Mouse (Mus musculus): ENCODE data around the gene Adipoq. TPM values are rescaled to one million over a fixed set of nuclear protein-coding genes. Genes with fewer than 3 reads are reported as not detected.
"Not testable (repeated sequence)": the region's sequence is repeated elsewhere in the genome, so short reads cannot be mapped to it uniquely, and the experiment has no call there.

The Adipoq gene
- total and polyA plus RNA-seq, 2 experiments: 1.2 TPM; not detected in 1

DNA sequence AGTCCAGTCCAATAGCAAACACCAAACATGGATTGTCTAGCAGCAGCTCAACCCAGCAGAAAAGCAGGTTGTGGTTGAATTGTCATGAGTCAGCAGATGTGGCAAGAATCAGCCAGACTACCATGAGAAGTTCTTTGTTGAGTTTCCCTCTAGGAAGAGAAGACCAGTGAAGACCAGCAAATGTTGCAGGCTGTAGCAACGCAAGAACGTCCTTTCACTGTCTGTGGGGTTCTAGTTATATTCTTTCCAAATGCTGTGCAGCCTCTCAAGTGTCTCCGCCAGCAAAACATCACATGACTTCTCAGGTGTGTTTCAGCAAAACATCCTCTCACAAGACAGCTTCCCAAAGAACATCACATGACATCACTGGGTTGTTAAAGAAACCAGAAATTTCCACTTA is 24.5 kb downstream of the Adipoq start:
- Histone ChIP-seq H3K4me3 (ENCODE audit: insufficient read depth, low read depth, low read length) (no peak overlapping the region), H3K9ac (ENCODE audit: low read depth, low read length) (no peak overlapping the region), H3K27me3 (ENCODE audit: control insufficient read depth, insufficient read depth, low read length) (no peaks in the 10 kb centered on the region), H3K27ac (replicated peaks; ENCODE audit: insufficient read depth, low read depth, low read length) (no peak overlapping the region), H3K4me1 (ENCODE audit: control insufficient read depth, insufficient read depth, low read length) (peaks cover 5% of the 10 kb centered on the region; the same call in 1 of the 2 replicates), H3K79me2 (ENCODE audit: control insufficient read depth, insufficient read depth, low read length) (no peaks in the 10 kb centered on the region), H3K36me3 (ENCODE audit: control insufficient read depth, insufficient read depth, low read length) (no peaks in the 10 kb centered on the region)
- TF ChIP-seq POLR2A (IDR thresholded peaks at IDR 0.05; ENCODE audit: extremely low read depth, insufficient read depth, low read length) (no peak), CTCF (IDR thresholded peaks at IDR 0.05; ENCODE audit: low read depth, low read length) (no peak)
- 100% methylated on average over 3 of the region's 3 CpGs for WGBS
- no peak for DNase-seq (ENCODE audit: extremely low read depth, low read depth, low spot score)

DNA sequence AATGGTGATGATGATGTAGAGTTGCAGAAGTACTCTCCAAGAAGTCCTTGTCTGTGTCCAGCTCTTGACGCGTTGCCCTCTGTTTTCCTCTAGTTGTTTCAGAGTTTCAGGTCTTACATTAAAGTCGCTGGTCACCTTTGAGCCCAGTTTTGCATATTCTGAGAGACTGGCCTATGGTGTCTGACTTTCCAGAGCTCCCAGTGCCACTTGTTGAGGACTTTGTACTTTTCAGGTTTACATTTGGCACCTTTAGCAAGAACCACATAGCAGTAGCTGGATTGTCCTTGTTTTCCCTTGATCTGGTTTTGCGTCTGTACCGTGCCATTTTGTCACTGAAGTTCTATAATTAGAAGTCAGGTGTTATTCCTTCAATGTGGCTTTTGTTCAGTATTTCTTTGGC is 27.6 kb downstream of the Adipoq start:
- WGBS: 30% methylated on average over 5 of the region's 5 CpGs
- DNase-seq (ENCODE audit: extremely low read depth, low read depth, low spot score): peak; percentile 92
- TF ChIP-seq POLR2A (IDR thresholded peaks at IDR 0.05; ENCODE audit: extremely low read depth, insufficient read depth, low read length): no peak
- no peak for TF ChIP-seq CTCF (IDR thresholded peaks at IDR 0.05; ENCODE audit: low read depth, low read length)
- Histone ChIP-seq H3K79me2 (ENCODE audit: control insufficient read depth, insufficient read depth, low read length) (no peaks in the 10 kb centered on the region), H3K4me3 (ENCODE audit: insufficient read depth, low read depth, low read length) (no peak overlapping the region), H3K36me3 (ENCODE audit: control insufficient read depth, insufficient read depth, low read length) (no peaks in the 10 kb centered on the region), H3K4me1 (ENCODE audit: control insufficient read depth, insufficient read depth, low read length) (peaks cover 5% of the 10 kb centered on the region; the same call in 1 of the 2 replicates), H3K9ac (ENCODE audit: low read depth, low read length) (no peak overlapping the region), H3K27ac (replicated peaks; ENCODE audit: insufficient read depth, low read depth, low read length) (no peak overlapping the region), H3K27me3 (ENCODE audit: control insufficient read depth, insufficient read depth, low read length) (no peaks in the 10 kb centered on the region)

- Histone ChIP-seq H3K9ac (ENCODE audit: low read depth, low read length) (no peak overlapping the region), H3K27ac (replicated peaks; ENCODE audit: insufficient read depth, low read depth, low read length) (no peak overlapping the region), H3K4me1 (ENCODE audit: control insufficient read depth, insufficient read depth, low read length) (peaks cover 5% of the 10 kb centered on the region; the same call in 1 of the 2 replicates), H3K36me3 (ENCODE audit: control insufficient read depth, insufficient read depth, low read length) (no peaks in the 10 kb centered on the region), H3K27me3 (ENCODE audit: control insufficient read depth, insufficient read depth, low read length) (no peaks in the 10 kb centered on the region), H3K4me3 (ENCODE audit: insufficient read depth, low read depth, low read length) (no peak overlapping the region), H3K79me2 (ENCODE audit: control insufficient read depth, insufficient read depth, low read length) (no peaks in the 10 kb centered on the region)
- 83% methylated on average over 5 of the region's 5 CpGs for WGBS
- no peak for DNase-seq (ENCODE audit: extremely low read depth, low read depth, low spot score)
- no peak for TF ChIP-seq POLR2A (IDR thresholded peaks at IDR 0.05; ENCODE audit: extremely low read depth, insufficient read depth, low read length)
- TF ChIP-seq CTCF (IDR thresholded peaks at IDR 0.05; ENCODE audit: low read depth, low read length): no peak
Observed at GRCm38 (mm10) chr16:23174855-23175254, 28.5 kb downstream of the Adipoq start.

GRCm38 (mm10) chr16:23175956-23176355 is 29.6 kb downstream of the Adipoq start:
- no peak overlapping the region for H3K4me3 ChIP-seq (ENCODE audit: insufficient read depth, low read depth, low read length)
- H3K27ac ChIP-seq (replicated peaks; ENCODE audit: insufficient read depth, low read depth, low read length): no peak overlapping the region
- H3K79me2 ChIP-seq (ENCODE audit: control insufficient read depth, insufficient read depth, low read length): no peaks in the 10 kb centered on the region
- H3K9ac ChIP-seq (ENCODE audit: low read depth, low read length): no peak overlapping the region
- H3K4me1 ChIP-seq (ENCODE audit: control insufficient read depth, insufficient read depth, low read length): peaks cover 5% of the 10 kb centered on the region; the same call in 1 of the 2 replicates
- 69% methylated on average over 3 of the region's 3 CpGs for WGBS
- no peaks in the 10 kb centered on the region for H3K36me3 ChIP-seq (ENCODE audit: control insufficient read depth, insufficient read depth, low read length)
- no peak for DNase-seq (ENCODE audit: extremely low read depth, low read depth, low spot score)
- no peaks in the 10 kb centered on the region for H3K27me3 ChIP-seq (ENCODE audit: control insufficient read depth, insufficient read depth, low read length)
- TF ChIP-seq POLR2A (IDR thresholded peaks at IDR 0.05; ENCODE audit: extremely low read depth, insufficient read depth, low read length): no peak
- TF ChIP-seq CTCF (IDR thresholded peaks at IDR 0.05; ENCODE audit: low read depth, low read length): no peak

DNA sequence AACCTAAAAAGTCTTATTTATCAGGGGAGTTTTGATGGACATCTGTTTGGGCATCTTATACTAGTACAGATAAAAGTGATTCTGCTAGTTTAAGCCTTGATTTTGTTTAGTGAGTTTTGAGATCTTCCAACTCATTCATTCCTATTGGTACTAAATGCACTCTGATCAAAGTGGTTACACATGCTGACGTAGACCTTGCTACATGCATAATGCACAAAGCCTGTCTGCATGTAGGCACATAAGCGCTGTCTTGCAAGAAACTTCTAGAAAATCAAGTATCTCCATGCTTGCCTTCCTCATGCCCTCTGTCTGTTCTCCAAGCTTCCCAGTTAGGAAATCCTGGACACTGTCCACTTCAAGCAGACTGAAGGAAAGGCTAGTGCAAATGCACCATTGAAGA is 31.5 kb downstream of the Adipoq start:
- Histone ChIP-seq H3K27me3 (ENCODE audit: control insufficient read depth, insufficient read depth, low read length) (no peaks in the 10 kb centered on the region), H3K36me3 (ENCODE audit: control insufficient read depth, insufficient read depth, low read length) (no peaks in the 10 kb centered on the region), H3K79me2 (ENCODE audit: control insufficient read depth, insufficient read depth, low read length) (no peaks in the 10 kb centered on the region), H3K9ac (ENCODE audit: low read depth, low read length) (no peak overlapping the region), H3K4me3 (ENCODE audit: insufficient read depth, low read depth, low read length) (no peak overlapping the region), H3K27ac (replicated peaks; ENCODE audit: insufficient read depth, low read depth, low read length) (no peak overlapping the region), H3K4me1 (ENCODE audit: control insufficient read depth, insufficient read depth, low read length) (peaks cover 5% of the 10 kb centered on the region; the same call in 1 of the 2 replicates)
- TF ChIP-seq CTCF (IDR thresholded peaks at IDR 0.05; ENCODE audit: low read depth, low read length) (no peak), POLR2A (IDR thresholded peaks at IDR 0.05; ENCODE audit: extremely low read depth, insufficient read depth, low read length) (no peak)
- DNase-seq (ENCODE audit: extremely low read depth, low read depth, low spot score): no peak
- WGBS: 98% methylated on average over 2 of the region's 2 CpGs

DNA sequence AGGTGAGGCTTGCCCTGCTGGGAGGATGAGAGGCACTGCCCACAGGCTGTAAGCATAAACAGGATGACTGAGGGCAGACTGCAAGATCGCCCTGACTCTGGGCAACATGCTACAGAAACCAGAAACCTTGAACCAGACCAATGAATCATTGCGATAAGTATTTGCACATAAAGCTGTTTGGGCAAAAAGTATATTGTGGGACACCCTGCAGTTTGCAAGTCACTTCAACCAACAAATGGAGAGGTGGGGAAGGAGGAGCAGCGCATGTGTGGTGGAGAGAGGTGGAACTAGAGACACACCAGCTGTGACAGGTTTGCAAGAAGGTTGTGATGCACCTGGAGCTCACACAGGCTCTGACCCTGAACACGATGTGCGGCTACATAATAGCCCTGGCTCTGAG is 32.5 kb downstream of the Adipoq start:
- peaks cover 3% of the 10 kb centered on the region; the same call in 1 of the 2 replicates for H3K4me1 ChIP-seq (ENCODE audit: control insufficient read depth, insufficient read depth, low read length)
- H3K36me3 ChIP-seq (ENCODE audit: control insufficient read depth, insufficient read depth, low read length): no peaks in the 10 kb centered on the region
- H3K4me3 ChIP-seq (ENCODE audit: insufficient read depth, low read depth, low read length): no peak overlapping the region
- no peak overlapping the region for H3K27ac ChIP-seq (replicated peaks; ENCODE audit: insufficient read depth, low read depth, low read length)
- H3K27me3 ChIP-seq (ENCODE audit: control insufficient read depth, insufficient read depth, low read length): no peaks in the 10 kb centered on the region
- H3K79me2 ChIP-seq (ENCODE audit: control insufficient read depth, insufficient read depth, low read length): no peaks in the 10 kb centered on the region
- H3K9ac ChIP-seq (ENCODE audit: low read depth, low read length): no peak overlapping the region
- WGBS: 96% methylated on average over 5 of the region's 5 CpGs
- DNase-seq (ENCODE audit: extremely low read depth, low read depth, low spot score): no peak
- TF ChIP-seq CTCF (IDR thresholded peaks at IDR 0.05; ENCODE audit: low read depth, low read length): no peak
- no peak for TF ChIP-seq POLR2A (IDR thresholded peaks at IDR 0.05; ENCODE audit: extremely low read depth, insufficient read depth, low read length)

DNA sequence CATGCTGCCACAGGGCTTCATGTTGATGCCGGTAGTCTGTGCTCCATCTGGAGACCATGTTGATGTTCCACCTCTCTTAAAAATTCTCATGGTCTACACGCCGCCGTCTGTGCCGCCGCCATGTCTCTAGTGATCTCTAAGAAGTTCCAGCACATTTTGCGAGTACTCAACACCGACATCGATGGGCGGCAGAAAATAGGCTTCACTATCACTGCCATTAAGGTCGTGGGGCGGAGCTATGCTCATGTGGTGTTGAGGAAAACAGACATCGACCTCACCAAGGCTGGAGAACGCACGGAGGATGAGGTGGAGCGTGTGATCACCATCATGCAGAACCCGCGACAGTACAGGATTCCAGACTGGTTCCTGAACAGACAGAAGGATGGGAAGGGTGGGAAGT is 33.1 kb downstream of the Adipoq start:
- not testable (repeated sequence) for H3K27me3 ChIP-seq (ENCODE audit: control insufficient read depth, insufficient read depth, low read length); DNase-seq (ENCODE audit: extremely low read depth, low read depth, low spot score); H3K4me1 ChIP-seq (ENCODE audit: control insufficient read depth, insufficient read depth, low read length); H3K27ac ChIP-seq (replicated peaks; ENCODE audit: insufficient read depth, low read depth, low read length); H3K4me3 ChIP-seq (ENCODE audit: insufficient read depth, low read depth, low read length); H3K9ac ChIP-seq (ENCODE audit: low read depth, low read length); H3K79me2 ChIP-seq (ENCODE audit: control insufficient read depth, insufficient read depth, low read length); H3K36me3 ChIP-seq (ENCODE audit: control insufficient read depth, insufficient read depth, low read length)
- WGBS: 94% methylated on average over 18 of the region's 18 CpGs
